Mouse (Mus musculus) testis, adult 2 months (tissue): ENCODE measurements around the gene Cenpl. TPM values are rescaled to one million over a fixed set of nuclear protein-coding genes. Genes with fewer than 3 reads are reported as not detected.

Experiments used
- H3K27ac ChIP-seq: fragments of 200-500 bp; 2 replicates; pipeline ENCODE4 v1.5.1; 2012; ENCODE audit warnings: low read depth, low read length; ENCODE audit not compliant: control insufficient read depth, insufficient read depth
- H3K27me3 ChIP-seq: fragments of 200-500 bp; 2 replicates; pipeline ENCODE4 v1.6.1; 2012; ENCODE audit warnings: mild to moderate bottlenecking, low read length, moderate library complexity; ENCODE audit not compliant: control insufficient read depth, insufficient read depth
- H3K36me3 ChIP-seq: fragments of 200-500 bp; 2 replicates; pipeline ENCODE4 v1.6.1; 2012; ENCODE audit warnings: mild to moderate bottlenecking, low read length; ENCODE audit not compliant: control insufficient read depth, insufficient read depth
- H3K4me1 ChIP-seq: fragments of 200-500 bp; 2 replicates; pipeline ENCODE4 v1.6.1; 2012; ENCODE audit warnings: low read length; ENCODE audit not compliant: control insufficient read depth, insufficient read depth
- H3K4me3 ChIP-seq: fragments of 200-500 bp; 2 replicates; pipeline ENCODE4 v1.5.1; 2012; ENCODE audit warnings: low read depth, mild to moderate bottlenecking, low read length, moderate library complexity, mixed read lengths; ENCODE audit not compliant: control insufficient read depth
- CTCF ChIP-seq: fragments of 200-500 bp; IDR thresholded peaks from 2 replicates; pipeline ENCODE4 v1.5.1; 2012; ENCODE audit warnings: low read depth, mild to moderate bottlenecking, inconsistent platforms, low read length, moderate library complexity; ENCODE audit not compliant: control insufficient read depth, insufficient read depth, insufficient replicate concordance
- POLR2A ChIP-seq: fragments of 200-500 bp; IDR thresholded peaks from 2 replicates; pipeline ENCODE4 v1.6.1; 2012; ENCODE audit warnings: low read depth, mild to moderate bottlenecking, inconsistent platforms, low read length, moderate library complexity; ENCODE audit not compliant: control insufficient read depth
- polyA plus RNA-seq: library from polyadenylated mRNA; depleted of rRNA; stranded (reverse); fragments of >200 nt; gene quantifications from 2 replicates; pipeline ENCODE4 v1.2.3, GENCODE M21; 2012; rRNA removed

Gene Cenpl
- polyA plus RNA-seq, 1 experiment = 5.7 TPM

- TF ChIP-seq POLR2A (no peak), CTCF (no peak)
- Histone ChIP-seq H3K27me3 (no peaks in the 10 kb centered on the region), H3K27ac (no peak overlapping the region), H3K36me3 (no peaks in the 10 kb centered on the region), H3K4me1 (no peaks in the 10 kb centered on the region), H3K4me3 (no peak overlapping the region)
Observed at GRCm38 (mm10) chr1:161114591-161114990, 44.1 kb downstream of the Cenpl start.

GRCm38 (mm10) chr1:161122661-161123418 lies 52.3 kb downstream of the Cenpl start:
- TF ChIP-seq CTCF = no peak
- no peak for TF ChIP-seq POLR2A
- no peaks in the 10 kb centered on the region for H3K27me3 ChIP-seq
- no peak overlapping the region for H3K4me3 ChIP-seq
- no peaks in the 10 kb centered on the region for H3K4me1 ChIP-seq
- H3K36me3 ChIP-seq = no peaks in the 10 kb centered on the region
- H3K27ac ChIP-seq = no peak overlapping the region

- H3K4me1 ChIP-seq = no peaks in the 10 kb centered on the region
- no peaks in the 10 kb centered on the region for H3K36me3 ChIP-seq
- TF ChIP-seq CTCF (no peak), POLR2A (no peak)
- no peak overlapping the region for H3K27ac ChIP-seq
- no peaks in the 10 kb centered on the region for H3K27me3 ChIP-seq
- no peak overlapping the region for H3K4me3 ChIP-seq
Observed at GRCm38 (mm10) chr1:161126461-161126860, 55.9 kb downstream of the Cenpl start.

GRCm38 (mm10) chr1:161130726-161131664 lies 60.5 kb downstream of the Cenpl start, which contains the start of gene Klhl20:
Gene Klhl20 (minus strand): TSS chr1:161131511.
- H3K4me3 ChIP-seq = peak within 1 kb of the TSS; percentile 94
- H3K27me3 ChIP-seq = no peaks in the 10 kb centered on the region
- H3K27ac ChIP-seq = peak within 1 kb of the TSS; percentile 37; the same call in 1 of the 2 replicates
- H3K36me3 ChIP-seq = no peaks in the 10 kb centered on the region
- TF ChIP-seq CTCF (no peak), POLR2A (peak; percentile 77)
- H3K4me1 ChIP-seq = no peaks in the 10 kb centered on the region

Other genes with a start within 250 kb of the Cenpl start
- 34.6 and 34.7 TPM in 2 replicates for gene Rc3h1, start 164.3 kb upstream of the Cenpl start, polyA plus RNA-seq
- 0.69 and 1.3 TPM in 2 replicates for gene Serpinc1, start 92.1 kb upstream of the Cenpl start, polyA plus RNA-seq
- gene Zbtb37, start 35.9 kb upstream of the Cenpl start, polyA plus RNA-seq = 2.4 and 3.2 TPM in 2 replicates
- gene Dars2, start 55 bp upstream of the Cenpl start, polyA plus RNA-seq = 6.3 and 8.0 TPM in 2 replicates
- gene Klhl20, start 60.8 kb downstream of the Cenpl start, polyA plus RNA-seq = 4.4 and 6.1 TPM in 2 replicates
- gene Ankrd45, start 72.0 kb downstream of the Cenpl start, polyA plus RNA-seq = 22.4 and 28.8 TPM in 2 replicates
- 52.4 and 66.8 TPM in 2 replicates for gene Tex50, start 88.6 kb downstream of the Cenpl start, polyA plus RNA-seq
- 115 and 129 TPM in 2 replicates for gene Prdx6, start 180.5 kb downstream of the Cenpl start, polyA plus RNA-seq